Mouse (Mus musculus) limb, embryonic 13.5 days (tissue): Measurements from ENCODE around the gene Plaa. TPM values are rescaled to one million over a fixed set of nuclear protein-coding genes. Genes with fewer than 3 reads are reported as not detected.

Experiments used
- ATAC-seq: fragments of 200-750 bp; cut with Nextera tagmentation; 2 replicates; pipeline ENCODE4 v1.8.0; 2017; ENCODE audit warnings: low read depth, moderate number of reproducible peaks, moderate TSS enrichment; ENCODE audit not compliant: low FRiP score
- H3K27ac ChIP-seq: fragments of 300-500 bp; sonication (generic); 2 replicates; pipeline ENCODE4 v1.5.1; 2015; ENCODE audit warnings: inconsistent platforms, mild to moderate bottlenecking, moderate library complexity
- H3K27me3 ChIP-seq: fragments of 300-500 bp; sonication (generic); 2 replicates; pipeline ENCODE4 v1.6.1; 2015; ENCODE audit warnings: mild to moderate bottlenecking, inconsistent platforms
- H3K36me3 ChIP-seq: fragments of 300-500 bp; sonication (generic); 2 replicates; pipeline ENCODE4 v1.6.1; 2015; ENCODE audit warnings: inconsistent platforms, mild to moderate bottlenecking, moderate library complexity
- H3K4me1 ChIP-seq: fragments of 300-500 bp; sonication (generic); 2 replicates; pipeline ENCODE4 v1.6.1; 2015; ENCODE audit warnings: inconsistent platforms
- H3K4me2 ChIP-seq: fragments of 300-500 bp; sonication (generic); replicated peaks from 2 replicates; pipeline ENCODE4 v1.6.1; 2015; ENCODE audit warnings: inconsistent platforms, mild to moderate bottlenecking, moderate library complexity
- H3K4me3 ChIP-seq: fragments of 300-500 bp; sonication (generic); 2 replicates; pipeline ENCODE4 v1.5.1; 2015; ENCODE audit warnings: moderate library complexity, mild to moderate bottlenecking, inconsistent platforms
- H3K9ac ChIP-seq: fragments of 300-500 bp; sonication (generic); 2 replicates; pipeline ENCODE4 v1.6.1; 2015; ENCODE audit warnings: mild to moderate bottlenecking, inconsistent platforms
- H3K9me3 ChIP-seq: fragments of 300-500 bp; sonication (generic); 2 replicates; pipeline ENCODE4 v1.6.1; 2016; ENCODE audit warnings: inconsistent platforms
- WGBS: fragments of 180-500 bp; shearing (Covaris S2); methylation state at CpG from one replicate; pipeline ENCODE4 v1.1.7; 2015; 5-methylcytosine and 5-hydroxymethylcytosine counted together
- polyA plus RNA-seq: library from polyadenylated mRNA; unstranded; fragments of >200 nt; fragmentation: Nextera tagmentation; extraction: Ambion mirVana; gene quantifications from 2 replicates; pipeline ENCODE4 v1.2.1, GENCODE M21; 2015

Gene Plaa
- polyA plus RNA-seq, 1 experiment from 2014 or later, result 72.2 TPM

- H3K27me3 ChIP-seq, result no peaks in the 10 kb centered on the region
- peak overlapping the region; percentile 85 for H3K4me2 ChIP-seq
- peaks cover 22% of the 10 kb centered on the region for H3K4me1 ChIP-seq
- H3K9me3 ChIP-seq, result no peaks in the 10 kb centered on the region
- H3K36me3 ChIP-seq, result no peaks in the 10 kb centered on the region
- 87% methylated on average over 4 of the region's 4 CpGs for WGBS
- peak overlapping the region; percentile 96; the same call in 1 of the 2 replicates for H3K4me3 ChIP-seq
- no peak overlapping the region for H3K9ac ChIP-seq
- ATAC-seq, result no peak
- H3K27ac ChIP-seq, result no peak overlapping the region
Measured at GRCm38 (mm10) chr4:94601395-94601794, 1.6 kb downstream of the Plaa start.

GRCm38 (mm10) chr4:94592709-94593108, 10.3 kb downstream of the Plaa start:
- no peak for ATAC-seq
- peaks cover 8% of the 10 kb centered on the region; the same call in 1 of the 2 replicates for H3K4me1 ChIP-seq

DNA sequence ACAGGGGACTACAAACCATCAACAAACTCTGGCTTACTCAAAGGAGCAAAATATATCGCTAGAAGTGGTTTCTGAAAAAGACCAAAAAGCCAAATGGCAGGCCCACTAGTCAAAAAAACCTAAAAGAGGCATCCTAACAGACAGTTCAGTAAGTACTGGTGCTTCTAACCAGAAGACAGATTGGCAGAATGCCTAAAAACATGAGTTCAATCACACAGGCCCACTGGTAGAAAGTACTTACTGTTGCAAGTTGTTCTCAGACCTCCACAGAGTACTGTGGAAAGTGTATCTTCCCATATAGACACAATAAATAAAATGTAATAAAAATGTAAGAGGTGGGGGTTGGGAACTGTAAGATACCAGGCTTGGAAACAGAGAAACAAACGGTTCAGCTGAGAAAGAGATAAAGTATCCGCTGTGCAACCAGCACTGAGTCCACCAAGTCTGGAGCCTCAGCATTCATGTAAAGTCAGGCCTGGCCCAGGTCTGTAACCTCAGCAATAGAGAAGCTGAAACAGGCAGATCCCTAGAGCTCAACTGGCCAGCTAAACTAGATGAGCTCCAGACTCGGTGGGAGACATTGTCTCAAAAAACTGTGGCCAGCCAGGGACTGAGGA, 11.2 kb downstream of the Plaa start:
- Histone ChIP-seq H3K9ac (no peak overlapping the region), H3K4me1 (peaks cover 8% of the 10 kb centered on the region; the same call in 1 of the 2 replicates), H3K36me3 (no peaks in the 10 kb centered on the region), H3K9me3 (no peaks in the 10 kb centered on the region), H3K27me3 (no peaks in the 10 kb centered on the region), H3K4me3 (no peak overlapping the region), H3K4me2 (no peak overlapping the region), H3K27ac (no peak overlapping the region)
- 80% methylated on average over 4 of the region's 4 CpGs for WGBS
- ATAC-seq, result no peak

More at GRCm38 (mm10) chr4:94592709-94593108, 10.3 kb downstream of the Plaa start:
- H3K4me3 ChIP-seq, result no peak overlapping the region
- H3K4me2 ChIP-seq, result no peak overlapping the region
- no peaks in the 10 kb centered on the region for H3K9me3 ChIP-seq
- H3K9ac ChIP-seq, result no peak overlapping the region
- no peaks in the 10 kb centered on the region for H3K36me3 ChIP-seq
- H3K27me3 ChIP-seq, result no peaks in the 10 kb centered on the region
- no peak overlapping the region for H3K27ac ChIP-seq

- Histone ChIP-seq H3K4me3 (no peak overlapping the region), H3K4me2 (no peak overlapping the region), H3K36me3 (peaks cover 57% of the 10 kb centered on the region), H3K27me3 (no peaks in the 10 kb centered on the region), H3K4me1 (no peaks in the 10 kb centered on the region), H3K9ac (no peak overlapping the region), H3K9me3 (no peaks in the 10 kb centered on the region), H3K27ac (no peak overlapping the region)
- 88% methylated on average over 4 of the region's 4 CpGs for WGBS
- no peak for ATAC-seq
Measured at GRCm38 (mm10) chr4:94572677-94573076, 30.4 kb downstream of the Plaa start.

DNA sequence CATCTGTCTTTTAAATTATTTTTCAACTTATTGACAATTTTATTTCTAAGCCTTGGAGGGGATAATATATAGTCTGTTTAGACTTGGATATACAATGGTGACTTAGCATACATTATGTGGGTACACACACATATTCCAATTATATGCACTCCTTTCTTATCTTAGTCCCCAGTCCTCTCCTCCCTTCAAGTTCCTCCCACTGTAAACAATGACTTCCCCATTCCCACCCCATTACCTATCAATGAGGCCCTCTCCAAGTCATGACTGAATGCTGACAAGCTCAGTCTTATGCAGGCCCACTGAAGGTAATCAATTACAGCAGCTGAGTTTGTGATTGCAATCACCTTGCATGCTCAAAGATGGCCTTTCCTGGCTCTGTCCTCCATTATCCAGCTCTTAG, 38.7 kb downstream of the Plaa start:
- no peak overlapping the region for H3K9ac ChIP-seq
- H3K4me3 ChIP-seq, result no peak overlapping the region
- no peak for ATAC-seq
- H3K4me1 ChIP-seq, result no peaks in the 10 kb centered on the region
- no peak overlapping the region for H3K27ac ChIP-seq
- H3K27me3 ChIP-seq, result no peaks in the 10 kb centered on the region
- no peak overlapping the region for H3K4me2 ChIP-seq
- H3K36me3 ChIP-seq, result peaks cover 14% of the 10 kb centered on the region
- no peaks in the 10 kb centered on the region for H3K9me3 ChIP-seq

DNA sequence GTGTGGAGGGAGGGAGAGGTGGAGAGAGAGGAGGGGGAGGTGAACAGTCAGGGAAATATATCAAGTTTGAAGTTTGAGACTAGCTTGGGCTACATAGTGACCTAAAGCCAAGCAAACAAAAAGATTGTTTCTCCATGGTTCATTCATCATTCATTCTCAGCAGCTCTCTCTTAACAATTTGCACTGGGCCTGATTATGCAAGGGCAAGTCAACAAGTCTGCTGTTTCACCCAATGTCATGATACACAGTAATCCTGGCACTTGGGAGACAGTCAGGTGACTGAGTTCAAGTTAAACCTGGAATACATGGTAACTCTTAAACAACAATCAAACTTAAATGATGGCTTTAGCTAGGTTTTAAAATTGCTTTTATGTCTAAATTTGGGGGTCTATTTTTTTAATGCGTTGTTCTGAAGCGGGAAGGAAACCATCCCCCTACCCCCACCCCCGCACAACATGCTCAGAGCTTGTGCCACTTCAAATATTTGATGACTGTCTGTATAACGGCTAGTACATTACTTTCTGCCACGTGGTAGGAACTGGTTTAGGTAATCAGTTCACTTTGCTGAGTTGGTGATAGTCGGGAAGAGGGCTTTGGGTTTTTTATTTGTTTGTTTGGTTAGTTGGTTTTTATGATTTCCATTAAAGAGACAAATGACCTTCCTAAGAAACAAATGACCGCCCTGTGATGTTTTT, 40.9 kb downstream of the Plaa start:
- Histone ChIP-seq H3K4me3 (no peak overlapping the region), H3K27ac (no peak overlapping the region), H3K4me1 (no peaks in the 10 kb centered on the region), H3K9ac (no peak overlapping the region), H3K36me3 (peaks cover 5% of the 10 kb centered on the region; the same call in 1 of the 2 replicates), H3K4me2 (no peak overlapping the region), H3K27me3 (no peaks in the 10 kb centered on the region), H3K9me3 (no peaks in the 10 kb centered on the region)
- no peak for ATAC-seq
- 71% methylated on average over 7 of the region's 7 CpGs for WGBS

- Histone ChIP-seq H3K36me3 (no peaks in the 10 kb centered on the region), H3K27ac (no peak overlapping the region), H3K4me1 (peaks cover 4% of the 10 kb centered on the region; the same call in 1 of the 2 replicates), H3K4me2 (no peak overlapping the region), H3K9ac (no peak overlapping the region), H3K27me3 (no peaks in the 10 kb centered on the region), H3K9me3 (no peaks in the 10 kb centered on the region), H3K4me3 (no peak overlapping the region)
- no peak for ATAC-seq
- 76% methylated on average over 1 of the region's 1 CpGs for WGBS
Measured at GRCm38 (mm10) chr4:94560316-94560715, 42.7 kb downstream of the Plaa start.

DNA sequence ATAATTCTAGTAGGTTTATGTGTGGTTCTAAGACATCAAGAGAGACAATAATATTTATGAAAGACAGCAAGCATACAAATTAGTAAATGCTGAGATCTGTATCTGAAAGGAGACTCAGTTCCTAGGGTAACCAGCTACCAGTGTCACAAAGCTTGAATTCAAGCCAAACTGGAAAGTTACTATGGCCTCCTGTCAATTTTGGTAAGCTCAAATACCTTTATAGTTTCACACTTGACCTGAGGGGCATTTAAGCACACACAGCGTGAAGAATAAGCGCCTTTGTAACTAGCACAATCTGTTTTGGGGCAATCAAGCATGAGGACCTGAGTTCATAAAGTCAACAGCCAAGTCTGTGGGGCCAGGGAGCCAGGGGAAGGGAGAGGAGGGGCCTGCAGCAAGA, 43.8 kb downstream of the Plaa start:
- H3K36me3 ChIP-seq, result no peaks in the 10 kb centered on the region
- no peak for ATAC-seq
- H3K4me3 ChIP-seq, result no peak overlapping the region
- H3K27me3 ChIP-seq, result no peaks in the 10 kb centered on the region
- H3K4me2 ChIP-seq, result no peak overlapping the region
- H3K27ac ChIP-seq, result no peak overlapping the region
- H3K9ac ChIP-seq, result no peak overlapping the region
- H3K9me3 ChIP-seq, result no peaks in the 10 kb centered on the region
- H3K4me1 ChIP-seq, result peaks cover 9% of the 10 kb centered on the region; the same call in 1 of the 2 replicates
- WGBS, result 53% methylated on average over 2 of the region's 2 CpGs

- Histone ChIP-seq H3K36me3 (no peaks in the 10 kb centered on the region), H3K4me3 (peak overlapping the region; percentile 95; the same call in 1 of the 2 replicates), H3K9ac (no peak overlapping the region), H3K4me2 (peak overlapping the region; percentile 32; the same call in 1 of the 2 replicates), H3K4me1 (peaks cover 9% of the 10 kb centered on the region; the same call in 1 of the 2 replicates), H3K27me3 (no peaks in the 10 kb centered on the region), H3K27ac (peak overlapping the region; percentile 1; the same call in 1 of the 2 replicates), H3K9me3 (no peaks in the 10 kb centered on the region)
- 0 out of 2 replicates have a peak, but pooled peaks have one; percentile 26 for ATAC-seq
- whole genome bisulfite sequencing, result 73% methylated on average over 7 of the region's 7 CpGs
Measured at GRCm38 (mm10) chr4:94557145-94557544, 45.9 kb downstream of the Plaa start.

DNA sequence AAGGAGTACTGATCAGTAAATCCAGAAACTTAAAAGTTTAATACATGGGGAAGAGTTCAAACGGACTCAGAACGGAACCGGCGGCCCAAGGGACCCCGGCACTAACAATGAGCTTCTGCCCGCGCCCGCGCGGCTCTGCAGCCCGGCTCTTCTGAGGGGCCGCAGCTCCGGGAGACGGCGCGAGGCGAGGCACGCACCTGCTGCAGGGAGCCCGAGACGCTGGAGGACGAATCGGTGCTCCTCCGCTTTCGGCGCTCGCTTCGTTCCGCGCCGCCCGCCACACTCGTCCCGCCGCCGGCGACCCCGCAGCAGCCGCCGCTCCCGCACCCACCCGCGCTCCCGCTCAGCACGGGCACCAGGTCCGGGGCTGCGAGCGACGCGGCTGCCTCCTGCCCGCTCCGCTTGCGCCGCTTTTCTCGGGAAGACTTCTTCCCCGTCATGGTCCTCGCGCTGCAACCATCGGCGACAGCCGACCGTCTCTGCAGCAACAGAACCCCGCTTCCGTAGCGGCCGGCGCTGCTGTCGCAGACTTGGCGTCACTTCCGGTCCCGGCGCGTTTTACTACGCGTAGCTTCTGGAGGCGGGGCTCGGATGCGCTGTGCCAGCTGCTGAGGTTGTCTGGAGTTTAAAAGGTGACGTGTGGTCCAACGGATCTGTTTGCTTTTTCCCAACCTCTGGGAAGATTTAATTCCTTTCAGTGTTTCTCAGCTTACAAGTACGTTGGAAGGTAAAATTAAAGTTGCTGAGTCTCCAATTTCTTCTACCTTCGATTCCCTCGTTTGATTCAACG, 46.6 kb downstream of the Plaa start, which contains the start of the genes Gm10306 and Caap1:
TSS of gene Gm10306 (plus strand) at position 282 of the 790 bp plus-strand sequence.
TSS of gene Caap1 (minus strand) at position 532 of the 790 bp plus-strand sequence.
- peak; percentile 97 for ATAC-seq
- WGBS, result 1% methylated on average over 64 of the region's 83 CpGs

GRCm38 (mm10) chr4:94554955-94555494, 48.0 kb downstream of the Plaa start:
- no peak for ATAC-seq
- peak overlapping the region; percentile 70 for H3K4me2 ChIP-seq

More for the DNA sequence above, 46.6 kb downstream of the Plaa start, which contains the start of the genes Gm10306 and Caap1:
- no peaks in the 10 kb centered on the region for H3K9me3 ChIP-seq
- H3K27me3 ChIP-seq, result no peaks in the 10 kb centered on the region
- H3K4me2 ChIP-seq, result peak within 1 kb of the TSS; percentile 70
- H3K4me3 ChIP-seq, result peak within 1 kb of the TSS; percentile 95
- peaks cover 9% of the 10 kb centered on the region; the same call in 1 of the 2 replicates for H3K4me1 ChIP-seq
- peak within 1 kb of the TSS; percentile 84 for H3K9ac ChIP-seq
- no peaks in the 10 kb centered on the region for H3K36me3 ChIP-seq
- peak within 1 kb of the TSS; percentile 79 for H3K27ac ChIP-seq

More at GRCm38 (mm10) chr4:94554955-94555494, 48.0 kb downstream of the Plaa start:
- Histone ChIP-seq H3K27ac (no peak overlapping the region), H3K9ac (no peak overlapping the region), H3K9me3 (no peaks in the 10 kb centered on the region), H3K4me3 (no peak overlapping the region), H3K36me3 (no peaks in the 10 kb centered on the region), H3K27me3 (no peaks in the 10 kb centered on the region), H3K4me1 (peaks cover 9% of the 10 kb centered on the region; the same call in 1 of the 2 replicates)
- WGBS, result 89% methylated on average over 5 of the region's 5 CpGs
